Mouse (Mus musculus) embryonic fibroblast, embryonic 13.5 days (primary cell): ENCODE results near the gene Bmpr1a. TPM values are rescaled to one million over a fixed set of nuclear protein-coding genes. Genes with fewer than 3 reads are reported as not detected.

Experiments
- H3K27ac ChIP-seq: 2 replicates; pipeline ENCODE4 v1.5.1; 2012; ENCODE audit warnings: low read length, control low read depth, inconsistent platforms; ENCODE audit not compliant: insufficient read depth
- H3K4me1 ChIP-seq: 2 replicates; pipeline ENCODE4 v1.6.1; 2011; ENCODE audit warnings: low read length; ENCODE audit not compliant: control insufficient read depth, insufficient read depth
- H3K4me3 ChIP-seq: 2 replicates; pipeline ENCODE4 v1.5.1; 2011; ENCODE audit warnings: mild to moderate bottlenecking, control low read depth, low read length; ENCODE audit not compliant: insufficient read depth
- CTCF ChIP-seq: IDR thresholded peaks from 2 replicates; pipeline ENCODE4 v1.5.1; 2011; ENCODE audit warnings: mild to moderate bottlenecking, control low read depth, low read length, moderate library complexity, borderline replicate concordance; ENCODE audit not compliant: insufficient read depth
- POLR2A ChIP-seq: IDR thresholded peaks from 2 replicates; pipeline ENCODE4 v1.6.1; 2011; ENCODE audit warnings: low read depth, mild to moderate bottlenecking, control low read depth, low read length, moderate library complexity
- polyA plus RNA-seq: library from polyadenylated mRNA; stranded (reverse); fragments of >200 nt; gene quantifications from 2 replicates; pipeline ENCODE4 v1.2.4, GENCODE M21; 2011; ENCODE audit warnings: low read depth; ENCODE audit not compliant: missing spikeins, insufficient read length

Gene Bmpr1a
- polyA plus RNA-seq, 1 experiment, result 146 TPM

DNA sequence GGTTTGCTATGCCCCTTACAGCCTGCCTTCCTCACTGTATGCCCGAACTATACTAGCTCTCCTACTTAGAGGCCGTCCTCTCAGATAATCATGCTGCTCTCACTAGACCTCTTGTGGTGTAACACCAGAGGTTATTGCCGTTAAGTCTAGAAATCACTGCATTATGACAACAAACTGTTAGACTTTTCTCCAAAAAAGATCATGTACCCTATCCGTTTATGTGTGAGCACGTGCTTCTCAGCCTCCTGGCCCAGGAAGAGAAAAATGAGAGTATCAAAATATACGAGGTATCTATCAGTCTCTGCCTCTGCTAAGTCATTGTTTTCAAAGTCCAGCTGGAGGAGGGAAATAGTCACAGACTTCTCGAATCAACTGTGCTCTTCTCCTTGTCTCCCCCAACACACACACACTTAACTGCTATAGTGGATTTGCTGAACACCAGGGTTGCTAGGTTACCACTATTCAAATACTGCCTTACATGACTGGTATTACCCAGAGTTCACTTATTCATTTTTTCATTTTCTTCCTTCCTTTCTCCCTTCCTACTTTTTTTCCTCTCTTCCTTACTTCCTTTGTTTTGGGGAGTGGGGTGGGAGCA, 5.8 kb upstream of the Bmpr1a start:
- Histone ChIP-seq H3K4me1 (peaks cover 7% of the 10 kb centered on the region; the same call in 1 of the 2 replicates), H3K27ac (peak overlapping the region; percentile 70; the same call in 1 of the 2 replicates), H3K4me3 (no peak overlapping the region)
- TF ChIP-seq CTCF (no peak), POLR2A (no peak)

DNA sequence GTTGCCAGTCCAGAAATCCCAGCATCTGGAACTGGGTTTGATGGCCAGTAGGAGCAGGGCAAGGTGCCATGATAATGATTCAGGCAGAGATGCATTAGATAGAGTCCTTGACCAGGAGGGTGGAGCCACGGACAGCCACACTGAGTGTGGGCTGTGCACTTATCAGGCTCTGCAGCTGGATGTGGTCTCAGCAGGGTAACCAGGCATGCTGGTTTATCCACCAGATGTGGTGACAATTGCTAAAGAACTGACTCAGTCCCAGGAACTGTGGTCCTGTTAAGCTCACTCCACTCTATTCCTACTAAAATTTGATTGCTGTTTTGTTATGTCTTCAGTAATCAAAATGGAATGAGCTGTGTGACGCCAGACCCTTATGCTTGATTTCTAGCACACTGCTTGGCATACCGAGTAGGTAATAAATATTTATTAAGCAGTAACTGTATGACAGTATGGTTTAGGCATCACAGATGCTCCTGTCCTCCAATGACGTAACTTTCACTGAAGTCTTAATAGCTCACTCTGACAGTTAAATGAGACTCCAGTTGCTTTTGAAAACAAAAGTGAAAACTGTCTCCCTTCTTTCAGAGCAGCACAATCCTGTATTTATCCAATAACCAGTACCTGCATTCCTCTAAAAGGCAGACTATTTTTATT, 5.2 kb upstream of the Bmpr1a start:
- Histone ChIP-seq H3K4me1 (peaks cover 7% of the 10 kb centered on the region; the same call in 1 of the 2 replicates), H3K4me3 (no peak overlapping the region), H3K27ac (peak overlapping the region; percentile 70)
- TF ChIP-seq CTCF, result no peak
- TF ChIP-seq POLR2A, result no peak

DNA sequence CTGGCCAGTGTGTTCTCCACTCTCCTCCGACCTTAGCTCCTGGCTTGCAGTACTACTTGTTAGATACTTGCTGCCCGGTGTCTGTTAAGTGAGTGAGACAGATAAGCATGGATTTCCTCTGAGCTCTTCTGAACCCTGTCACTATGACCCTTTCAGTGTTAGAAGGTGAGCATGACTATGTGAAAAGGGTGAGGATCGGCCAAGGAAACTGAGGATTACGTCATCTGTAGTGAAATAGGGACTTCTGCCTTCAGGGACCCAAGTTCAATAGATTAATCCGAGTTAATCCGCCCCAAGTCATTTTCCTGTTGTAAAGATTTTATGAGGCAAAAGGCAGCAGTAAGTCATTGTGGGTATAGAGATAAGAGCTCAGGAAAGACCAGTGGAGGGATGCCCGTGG, 2.2 kb upstream of the Bmpr1a start:
- Histone ChIP-seq H3K27ac (no peak overlapping the region), H3K4me1 (peaks cover 8% of the 10 kb centered on the region), H3K4me3 (no peak overlapping the region)
- TF ChIP-seq CTCF, result no peak
- no peak for TF ChIP-seq POLR2A

DNA sequence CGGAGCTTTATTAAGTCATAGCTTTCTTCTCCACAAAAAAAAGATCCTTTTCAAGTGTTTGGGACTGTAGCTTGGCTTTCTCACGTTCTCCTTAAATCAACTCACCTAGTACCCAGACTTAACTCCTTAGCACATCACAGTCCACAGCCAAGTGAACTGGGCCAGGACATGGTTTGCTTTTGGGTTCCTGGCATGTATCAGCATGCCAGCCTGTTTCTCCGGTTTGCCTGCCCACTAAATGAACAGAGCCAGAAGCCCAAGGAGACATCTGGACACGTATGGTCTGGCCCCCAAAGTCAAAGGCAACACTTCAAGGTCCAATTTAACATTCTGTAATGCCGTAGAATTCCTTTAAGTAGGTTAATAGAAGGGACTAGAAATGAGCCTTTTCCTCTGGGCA, 1.2 kb upstream of the Bmpr1a start:
- no peak overlapping the region for H3K4me3 ChIP-seq
- peaks cover 12% of the 10 kb centered on the region for H3K4me1 ChIP-seq
- H3K27ac ChIP-seq, result peak overlapping the region; percentile 97
- TF ChIP-seq CTCF, result no peak
- no peak for TF ChIP-seq POLR2A

DNA sequence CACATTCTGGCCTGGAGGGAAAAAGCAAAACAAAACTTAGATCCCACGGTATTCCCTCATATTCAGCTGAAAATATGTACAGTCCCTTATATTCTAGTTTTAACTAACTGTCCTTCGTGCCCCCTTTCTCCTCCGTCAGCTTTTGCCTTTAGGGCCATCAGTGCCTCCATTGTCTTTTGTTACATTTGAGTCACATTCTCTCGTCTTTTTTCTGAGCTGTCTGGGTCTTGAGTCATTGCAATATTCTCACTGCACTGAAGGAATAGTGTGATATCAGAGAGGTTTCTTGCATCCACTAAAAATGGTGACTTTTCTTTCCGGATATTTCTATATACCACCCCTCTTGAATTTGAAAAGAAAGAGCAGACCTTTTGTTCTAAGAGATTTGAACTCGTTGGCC, 618 bp upstream of the Bmpr1a start:
- Histone ChIP-seq H3K4me3 (peak overlapping the region; percentile 17; the same call in 1 of the 2 replicates), H3K4me1 (peaks cover 8% of the 10 kb centered on the region), H3K27ac (peak overlapping the region; percentile 97)
- TF ChIP-seq POLR2A (0 out of 2 replicates have a peak, but pooled peaks have one; percentile 33), CTCF (no peak)

DNA sequence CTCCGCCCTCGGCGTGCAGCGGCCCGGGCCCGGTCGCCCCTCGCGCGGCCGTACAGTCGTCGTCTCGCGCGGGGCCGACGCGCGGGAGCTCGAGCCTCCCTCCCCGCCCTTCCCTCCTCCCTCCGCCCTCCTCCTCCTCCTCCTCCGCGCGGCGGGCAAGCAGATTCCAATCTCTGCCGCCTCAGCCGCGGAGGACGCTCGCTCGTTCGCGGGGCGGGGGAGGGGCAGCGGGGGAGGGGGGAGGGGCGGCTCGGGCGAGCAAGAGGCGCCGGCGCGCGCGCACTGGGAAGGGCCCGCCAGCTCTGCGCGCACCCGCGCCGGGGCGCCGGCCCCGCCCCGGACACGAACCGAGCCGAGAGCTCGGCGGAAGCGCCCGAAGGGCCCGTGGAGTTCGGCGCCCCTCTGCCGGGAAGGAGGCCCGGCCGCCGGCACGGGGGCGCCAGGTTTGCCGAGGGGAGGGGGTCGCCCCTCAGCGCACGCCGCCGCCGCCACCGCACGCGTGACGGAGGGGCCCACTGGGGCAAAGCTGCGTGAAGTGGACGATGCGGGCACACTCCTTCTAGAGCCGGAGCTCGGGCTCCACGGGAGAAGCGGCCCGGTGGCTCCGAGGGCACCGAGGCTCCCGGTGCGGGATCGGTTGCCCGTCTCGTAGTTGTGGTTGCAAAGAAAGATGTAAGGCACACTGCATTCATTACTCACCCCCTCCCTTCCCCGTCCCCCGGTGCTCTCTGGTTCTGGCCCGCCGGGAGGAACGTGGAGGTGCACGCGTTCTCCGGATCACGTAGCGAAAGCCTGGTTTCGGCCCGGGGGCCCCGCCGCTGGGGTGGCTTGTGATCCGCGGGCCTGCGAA, 441 bp downstream of the Bmpr1a start:
- H3K4me1 ChIP-seq, result peaks cover 6% of the 10 kb centered on the region
- peak overlapping the region; percentile 97 for H3K27ac ChIP-seq
- H3K4me3 ChIP-seq, result peak overlapping the region; percentile 99
- TF ChIP-seq CTCF, result no peak
- TF ChIP-seq POLR2A, result peak; percentile 29

DNA sequence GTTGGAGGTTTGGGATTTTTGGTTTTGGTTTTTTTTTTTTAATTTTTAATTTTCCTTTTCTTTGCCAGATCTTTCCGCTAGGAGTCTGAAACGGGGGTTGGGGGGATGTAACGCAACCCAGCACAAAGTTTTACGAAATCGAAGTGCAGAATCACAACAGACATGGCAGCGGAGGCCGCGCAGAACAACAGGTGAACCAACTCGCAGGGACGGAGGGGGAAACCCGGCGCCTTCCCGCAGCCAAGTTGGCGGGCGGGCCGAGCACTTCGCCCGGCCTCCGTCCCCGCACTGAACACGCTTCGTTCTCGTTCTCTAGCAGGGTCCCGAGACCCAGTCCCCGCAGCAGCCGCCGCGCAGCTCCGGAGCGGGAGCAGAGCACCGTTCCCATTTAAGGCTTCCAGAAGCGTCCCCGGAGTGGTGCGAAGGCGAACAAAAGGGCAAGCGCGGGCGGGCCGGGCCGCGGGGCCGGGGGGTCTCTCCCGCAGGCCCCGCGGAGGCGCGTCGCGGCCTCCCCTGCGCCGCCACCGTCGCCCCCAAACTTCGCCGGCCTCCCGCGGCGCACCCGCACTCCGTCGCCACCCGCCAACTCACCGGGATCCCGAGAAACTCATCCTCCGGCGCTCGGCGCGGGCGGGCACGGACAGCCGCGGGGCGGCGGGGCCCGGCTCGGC, 1.2 kb downstream of the Bmpr1a start:
- H3K4me1 ChIP-seq, result peaks cover 6% of the 10 kb centered on the region
- TF ChIP-seq POLR2A (peak; percentile 26), CTCF (no peak)
- peak overlapping the region; percentile 99 for H3K4me3 ChIP-seq
- H3K27ac ChIP-seq, result peak overlapping the region; percentile 92

DNA sequence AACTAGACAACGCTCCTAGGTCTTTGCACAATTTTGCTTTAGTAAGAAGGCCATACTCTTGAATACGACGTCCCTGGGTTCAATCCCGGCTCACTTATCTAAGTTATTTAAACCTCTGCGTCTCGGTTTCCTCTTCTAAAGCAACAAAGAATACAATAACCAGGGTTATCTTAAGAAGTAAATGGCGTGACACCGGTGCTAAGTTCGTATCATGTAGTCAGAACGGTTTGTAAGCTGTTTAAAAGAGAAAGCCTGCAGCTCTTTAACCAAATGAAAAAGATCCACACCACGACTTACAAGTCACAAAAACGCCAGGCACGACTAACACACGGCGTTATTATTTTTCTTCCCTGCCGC, 1.7 kb downstream of the Bmpr1a start:
- H3K4me1 ChIP-seq, result peaks cover 6% of the 10 kb centered on the region
- TF ChIP-seq POLR2A, result no peak
- peak overlapping the region; percentile 92 for H3K27ac ChIP-seq
- H3K4me3 ChIP-seq, result peak overlapping the region; percentile 99

DNA sequence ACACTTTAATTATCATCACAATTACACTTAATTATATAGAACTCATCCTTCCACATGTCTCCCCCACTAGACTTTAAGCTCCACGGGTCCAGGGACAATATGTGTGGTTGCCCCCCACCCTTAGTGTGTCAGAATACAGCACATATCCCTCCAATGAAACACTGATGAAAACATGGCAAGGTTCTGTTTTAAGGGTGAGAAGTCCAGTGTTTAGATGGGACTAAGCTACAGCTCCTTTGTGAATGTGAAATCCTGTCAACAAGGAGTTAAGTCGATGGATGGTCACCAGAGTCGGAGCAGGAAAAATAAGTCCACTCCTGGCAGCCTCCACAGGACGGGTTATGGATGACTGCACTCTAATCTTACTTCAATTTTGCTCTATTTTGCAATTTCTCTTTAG, 2.8 kb downstream of the Bmpr1a start:
- peak overlapping the region; percentile 61 for H3K4me3 ChIP-seq
- H3K4me1 ChIP-seq, result peaks cover 13% of the 10 kb centered on the region
- H3K27ac ChIP-seq, result no peak overlapping the region
- TF ChIP-seq POLR2A, result no peak
